Mouse (Mus musculus) hindbrain, embryonic 13.5 days (tissue): ENCODE results near the gene Armc7. TPM values are rescaled to one million over a fixed set of nuclear protein-coding genes. Genes with fewer than 3 reads are reported as not detected.

ENCODE experiments used
- microRNA-seq: library from miRNA; unstranded; fragments of <30 nt; microRNA quantifications from one replicate; pipeline ENCODE4, GENCODE M21; 2016
- polyA plus RNA-seq: library from polyadenylated mRNA; unstranded; fragments of >200 nt; fragmentation: Nextera tagmentation; extraction: Ambion mirVana; gene quantifications from 2 replicates; pipeline ENCODE4 v1.2.1, GENCODE M21; 2015

The Armc7 gene
- polyA plus RNA-seq, 1 experiment from 2014 or later = 16.9 TPM

Small RNA genes within 50 kb of the gene (microRNA-seq; reads per million reads assigned to microRNA genes)
- not detected for gene Mir3968

Other genes with a start within 250 kb of the Armc7 start
- 0.22 TPM in 2 replicates for gene Grin2c, start 208.4 kb upstream of the Armc7 start, polyA plus RNA-seq
- 18.1 and 20.8 TPM in 2 replicates for gene Fdxr, start 198.6 kb upstream of the Armc7 start, polyA plus RNA-seq
- gene Fads6, start 178.0 kb upstream of the Armc7 start, polyA plus RNA-seq = 0.73 and 0.79 TPM in 2 replicates
- gene Otop2, start 168.5 kb upstream of the Armc7 start, polyA plus RNA-seq = not detected in 2 replicates
- gene Ush1g, start 153.6 kb upstream of the Armc7 start, polyA plus RNA-seq = 0.06 and 0.14 TPM in 2 replicates
- 1.00 and 1.1 TPM in 2 replicates for gene Otop3, start 140.9 kb upstream of the Armc7 start, polyA plus RNA-seq
- 41.8 and 42.9 TPM in 2 replicates for gene Hid1, start 107.9 kb upstream of the Armc7 start, polyA plus RNA-seq
- 22.4 and 23.2 TPM in 2 replicates for gene Cdr2l, start 93.8 kb upstream of the Armc7 start, polyA plus RNA-seq
- gene Mrpl58, start 71.9 kb upstream of the Armc7 start, polyA plus RNA-seq = 196 and 205 TPM in 2 replicates
- gene Atp5h, start 55.7 kb upstream of the Armc7 start, polyA plus RNA-seq = 945 and 956 TPM in 2 replicates
- gene Kctd2, start 55.5 kb upstream of the Armc7 start, polyA plus RNA-seq = 17.7 and 22.2 TPM in 2 replicates
- not detected in 2 replicates for gene Trim80, start 35.1 kb upstream of the Armc7 start, polyA plus RNA-seq
- 0.19 TPM in 1 of 2 replicates, not detected in the other for gene Slc16a5, start 13.2 kb upstream of the Armc7 start, polyA plus RNA-seq
- 104 and 105 TPM in 2 replicates for gene Nt5c, start 16.2 kb downstream of the Armc7 start, polyA plus RNA-seq
- gene Jpt1, start 38.7 kb downstream of the Armc7 start, polyA plus RNA-seq = 1,452 and 1,454 TPM in 2 replicates
- 1,174 and 1,182 TPM in 2 replicates for gene Sumo2, start 60.6 kb downstream of the Armc7 start, polyA plus RNA-seq
- gene Nup85, start 88.8 kb downstream of the Armc7 start, polyA plus RNA-seq = 109 and 110 TPM in 2 replicates
- gene Mrps7, start 128.3 kb downstream of the Armc7 start, polyA plus RNA-seq = 76.0 and 81.3 TPM in 2 replicates
- gene Gga3, start 128.4 kb downstream of the Armc7 start, polyA plus RNA-seq = 33.6 and 35.6 TPM in 2 replicates
- 11.3 and 11.5 TPM in 2 replicates for gene Mif4gd, start 137.3 kb downstream of the Armc7 start, polyA plus RNA-seq
- 35.6 and 41.1 TPM in 2 replicates for gene Slc25a19, start 152.6 kb downstream of the Armc7 start, polyA plus RNA-seq
- 184 and 196 TPM in 2 replicates for gene Grb2, start 232.9 kb downstream of the Armc7 start, polyA plus RNA-seq